Mouse (Mus musculus): Measurements from ENCODE around the gene Krt16.

GRCm38 (mm10) chr11:100274719-100275118, 26.0 kb upstream of the Krt16 start:
- TF ChIP-seq POLR2A (IDR thresholded peaks at IDR 0.05; ENCODE audit: borderline replicate concordance, extremely low read depth, insufficient read depth, insufficient read length, poor library complexity, severe bottlenecking) = no peak
- TF ChIP-seq CTCF (IDR thresholded peaks at IDR 0.05; ENCODE audit: borderline replicate concordance, extremely low read depth, insufficient read depth, insufficient read length) = no peak

All from brain, embryonic 14.5 days (tissue).